24 mouse cellular contexts compared by ENCODE assay signal in genomic region chr14:32443446-32443845, GRCm38 (mm10). TPM values are rescaled to one million over a fixed set of nuclear protein-coding genes. Genes with fewer than 3 reads are reported as not detected.
DNase-seq lines count a peak whose midpoint lies in the region; ATAC-seq lines count a peak whose summit lies in the region.
"Had no signal": no experiment of that assay in that cellular context is flagged by ENCODE, and none has a peak within 500 bp of the region (broad histone marks: within the 10 kb centered on the region; RNA-seq: fewer than 3 reads in every experiment).

No protein-coding gene starts in this region.

- H3K36me3 ChIP-seq in embryonic facial prominence, embryonic 14.5 days (ENCODE audit: control insufficient read depth, insufficient read depth, low read length) = no peaks in the 10 kb centered on the region
- H3K36me3 ChIP-seq in embryonic facial prominence, embryonic 10.5 days (replicated peaks) = no peaks in the 10 kb centered on the region
- H3K36me3 ChIP-seq in midbrain, embryonic 12.5 days = no peaks in the 10 kb centered on the region
- H3K36me3 ChIP-seq in midbrain, embryonic 16.5 days (ENCODE audit: control insufficient read depth, insufficient read depth, low read length) = no peaks in the 10 kb centered on the region
- H3K36me3 ChIP-seq: embryonic facial prominence, embryonic 12.5 days; forebrain, embryonic 12.5 days; G1E; hindbrain, embryonic 10.5 days had no signal

- no peak overlapping the region for H3K4me2 ChIP-seq in embryonic facial prominence, embryonic 14.5 days (ENCODE audit: low read depth, low read length)
- H3K4me2 ChIP-seq in midbrain, embryonic 12.5 days (replicated peaks) = no peak overlapping the region
- no peak overlapping the region for H3K4me2 ChIP-seq in midbrain, embryonic 16.5 days (ENCODE audit: low read length)
- H3K4me2 ChIP-seq: embryonic facial prominence, embryonic 12.5 days; forebrain, embryonic 12.5 days; hindbrain, embryonic 14.5 days had no signal

- H3K4me1 ChIP-seq in embryonic facial prominence, embryonic 14.5 days (ENCODE audit: control insufficient read depth, insufficient read depth, low read length) = no peaks in the 10 kb centered on the region
- H3K4me1 ChIP-seq in embryonic facial prominence, embryonic 10.5 days = peaks cover 22% of the 10 kb centered on the region
- 0 out of 2 replicates have a peak, but pooled peaks cover 14% of the 10 kb centered on the region for H3K4me1 ChIP-seq in midbrain, embryonic 12.5 days
- H3K4me1 ChIP-seq in midbrain, embryonic 16.5 days (ENCODE audit: control insufficient read depth, insufficient read depth, low read length) = no peaks in the 10 kb centered on the region
- H3K4me1 ChIP-seq: embryonic facial prominence, embryonic 12.5 days had no signal

- 16% methylated on average over 8 of the region's 8 CpGs for WGBS in embryonic facial prominence, embryonic 14.5 days
- 9% methylated on average over 8 of the region's 8 CpGs for WGBS in embryonic facial prominence, embryonic 10.5 days
- 20% methylated on average over 8 of the region's 8 CpGs for WGBS in midbrain, embryonic 12.5 days
- 15% methylated on average over 8 of the region's 8 CpGs for WGBS in midbrain, embryonic 16.5 days

- H3K9me3 ChIP-seq in embryonic facial prominence, embryonic 14.5 days (ENCODE audit: control insufficient read depth, low read length) = no peaks in the 10 kb centered on the region
- no peaks in the 10 kb centered on the region for H3K9me3 ChIP-seq in embryonic facial prominence, embryonic 10.5 days
- no peaks in the 10 kb centered on the region for H3K9me3 ChIP-seq in midbrain, embryonic 12.5 days
- H3K9me3 ChIP-seq in midbrain, embryonic 16.5 days (replicated peaks; ENCODE audit: control insufficient read depth, low read length, poor library complexity, severe bottlenecking) = no peaks in the 10 kb centered on the region
- H3K9me3 ChIP-seq: embryonic facial prominence, embryonic 12.5 days; forebrain, embryonic 12.5 days; G1E; hindbrain, embryonic 10.5 days had no signal

- H3K27me3 ChIP-seq in embryonic facial prominence, embryonic 14.5 days (replicated peaks; ENCODE audit: control insufficient read depth, insufficient read depth, low read length) = no peaks in the 10 kb centered on the region; the same call in 1 of the 2 replicates
- H3K27me3 ChIP-seq in embryonic facial prominence, embryonic 10.5 days (replicated peaks; ENCODE audit: low read depth, poor library complexity, severe bottlenecking) = peaks cover 33% of the 10 kb centered on the region
- H3K27me3 ChIP-seq in midbrain, embryonic 12.5 days = peaks cover 4% of the 10 kb centered on the region
- no peaks in the 10 kb centered on the region for H3K27me3 ChIP-seq in midbrain, embryonic 16.5 days (ENCODE audit: control insufficient read depth, insufficient read depth, low read depth, low read length)

- H3K9ac ChIP-seq in embryonic facial prominence, embryonic 14.5 days (ENCODE audit: low read depth, low read length) = no peak overlapping the region
- no peak overlapping the region for H3K9ac ChIP-seq in midbrain, embryonic 12.5 days (replicated peaks)
- H3K9ac ChIP-seq in midbrain, embryonic 16.5 days (ENCODE audit: low read depth, low read length) = no peak overlapping the region
- H3K9ac ChIP-seq: embryonic facial prominence, embryonic 12.5 days; forebrain, embryonic 12.5 days; hindbrain, embryonic 14.5 days had no signal

- ATAC-seq in embryonic facial prominence, embryonic 14.5 days (ENCODE audit: low read depth) = no peak
- no peak for ATAC-seq in midbrain, embryonic 12.5 days (ENCODE audit: low FRiP score, low read depth)
- no peak for ATAC-seq in midbrain, embryonic 16.5 days
- ATAC-seq: activated CD4-positive, CD25-positive, alpha-beta regulatory T cell, adult 4 months; CD4-positive, CD25-positive, alpha-beta regulatory T cell, adult 4 months; Patski had no signal

- no peak overlapping the region for H3K27ac ChIP-seq in embryonic facial prominence, embryonic 14.5 days (replicated peaks; ENCODE audit: low read depth, low read length)
- H3K27ac ChIP-seq in embryonic facial prominence, embryonic 10.5 days (replicated peaks) = no peak overlapping the region
- H3K27ac ChIP-seq in midbrain, embryonic 12.5 days (replicated peaks) = 0 out of 2 replicates have a peak overlapping the region, but pooled peaks have one; percentile 6
- no peak overlapping the region for H3K27ac ChIP-seq in midbrain, embryonic 16.5 days (ENCODE audit: low read length)
- H3K27ac ChIP-seq: embryonic facial prominence, embryonic 12.5 days; forebrain, embryonic 12.5 days; gastrocnemius, adult 2 months; hindbrain, embryonic 10.5 days; hindbrain, embryonic 14.5 days had no signal

- DNase-seq in embryonic facial prominence, embryonic 14.5 days (ENCODE audit: low spot score) = peak; percentile 8
- DNase-seq in embryonic facial prominence, embryonic 10.5 days (ENCODE audit: low spot score) = no peak
- peak; percentile 6 for DNase-seq in urinary bladder, adult 2 months (ENCODE audit: low spot score)
- no peak for DNase-seq in urinary bladder, postnatal 36 days (ENCODE audit: low spot score in 2 of 2)
- peak; percentile 61 for DNase-seq in retina, postnatal 1 day
- no peak for DNase-seq in lung, postnatal 4 days
- DNase-seq: adrenal gland, postnatal 14 days; B cell, adult 2 months; cerebellum, adult 8-10 months; cerebellum, postnatal 14 days; embryo, embryonic 11 days; gastrocnemius, adult 2 months; gastrocnemius, postnatal 25 days had no signal

- no peak overlapping the region for H3K4me3 ChIP-seq in embryonic facial prominence, embryonic 14.5 days (ENCODE audit: low read depth, low read length)
- H3K4me3 ChIP-seq in embryonic facial prominence, embryonic 10.5 days = no peak overlapping the region
- H3K4me3 ChIP-seq in midbrain, embryonic 12.5 days = no peak overlapping the region
- no peak overlapping the region for H3K4me3 ChIP-seq in midbrain, embryonic 16.5 days (ENCODE audit: low read depth, low read length)
- H3K4me3 ChIP-seq: embryonic facial prominence, embryonic 12.5 days; forebrain, embryonic 12.5 days; gastrocnemius, adult 2 months; hindbrain, embryonic 10.5 days had no signal

RNA-seq across cellular contexts. Expression of gene Slc18a3, which starts 21.2 kb away (rescaled TPM):
- polyA plus RNA-seq in embryonic facial prominence, embryonic 14.5 days (2014; fragmentation: Nextera tagmentation; extraction: Ambion mirVana) = 0.67 and 0.84 TPM in 2 replicates
- polyA plus RNA-seq in embryonic facial prominence, embryonic 10.5 days (2016; fragmentation: Nextera tagmentation; extraction: Ambion mirVana) = 0.45 and 2.2 TPM in 2 replicates
- 0.73 and 1.5 TPM in 2 replicates for polyA plus RNA-seq in midbrain, embryonic 12.5 days (2016; fragmentation: Nextera tagmentation; extraction: Ambion mirVana)
- polyA plus RNA-seq in midbrain, embryonic 16.5 days (2015; fragmentation: Nextera tagmentation; extraction: Ambion mirVana) = 2.7 and 3.6 TPM in 2 replicates
- polyA plus RNA-seq in urinary bladder, adult 2 months (2012; rRNA removed) = 0.14 and 0.29 TPM in 2 replicates
- polyA plus RNA-seq: activated CD4-positive, CD25-positive, alpha-beta regulatory T cell, adult 4 months; CD4-positive, CD25-positive, alpha-beta regulatory T cell, adult 4 months; G1E; Patski had no signal

RNA-seq across cellular contexts. Expression of gene Chat, which starts 22.3 kb away (rescaled TPM):
- polyA plus RNA-seq in embryonic facial prominence, embryonic 14.5 days (2014; fragmentation: Nextera tagmentation; extraction: Ambion mirVana) = not detected in 2 replicates
- polyA plus RNA-seq in embryonic facial prominence, embryonic 10.5 days (2016; fragmentation: Nextera tagmentation; extraction: Ambion mirVana) = 0.36 and 0.39 TPM in 2 replicates
- 0.18 and 0.19 TPM in 2 replicates for polyA plus RNA-seq in midbrain, embryonic 12.5 days (2016; fragmentation: Nextera tagmentation; extraction: Ambion mirVana)
- polyA plus RNA-seq in midbrain, embryonic 16.5 days (2015; fragmentation: Nextera tagmentation; extraction: Ambion mirVana) = 0.75 and 0.90 TPM in 2 replicates
- 0.07 and 0.08 TPM in 2 replicates for polyA plus RNA-seq in urinary bladder, adult 2 months (2012; rRNA removed)
- polyA plus RNA-seq: activated CD4-positive, CD25-positive, alpha-beta regulatory T cell, adult 4 months; CD4-positive, CD25-positive, alpha-beta regulatory T cell, adult 4 months; embryonic facial prominence, embryonic 12.5 days; G1E; heart, embryonic 14.5 days; Patski had no signal

RNA-seq across cellular contexts. Expression of gene 1700024G13Rik, which starts 55.3 kb away (rescaled TPM):
- polyA plus RNA-seq in embryonic facial prominence, embryonic 14.5 days (2014; fragmentation: Nextera tagmentation; extraction: Ambion mirVana) = 1.2 TPM in 1 of 2 replicates, not detected in the other
- not detected in 2 replicates for polyA plus RNA-seq in embryonic facial prominence, embryonic 10.5 days (2016; fragmentation: Nextera tagmentation; extraction: Ambion mirVana)
- not detected in 2 replicates for polyA plus RNA-seq in midbrain, embryonic 12.5 days (2016; fragmentation: Nextera tagmentation; extraction: Ambion mirVana)
- 0.42 and 0.51 TPM in 2 replicates for polyA plus RNA-seq in midbrain, embryonic 16.5 days (2015; fragmentation: Nextera tagmentation; extraction: Ambion mirVana)
- not detected in 2 replicates for polyA plus RNA-seq in urinary bladder, adult 2 months (2012; rRNA removed)
- polyA plus RNA-seq: activated CD4-positive, CD25-positive, alpha-beta regulatory T cell, adult 4 months; CD4-positive, CD25-positive, alpha-beta regulatory T cell, adult 4 months; embryonic facial prominence, embryonic 12.5 days; forebrain, embryonic 12.5 days; G1E; heart, embryonic 14.5 days; Patski had no signal

Comparison
In these comparisons a context has a peak if more than half of its experiments do, and no peak if none do; other contexts are left out.
1. DNase-seq: peak in embryonic facial prominence, embryonic 14.5 days (single experiment), urinary bladder, adult 2 months (single experiment) and retina, postnatal 1 day (single experiment); none in embryonic facial prominence, embryonic 10.5 days (single experiment), urinary bladder, postnatal 36 days (0 of 2) and lung, postnatal 4 days (0 of 2).